8 mouse cellular contexts compared by ENCODE assay signal in genomic region chr13:119791580-119792135, GRCm38 (mm10). TPM values are rescaled to one million over a fixed set of nuclear protein-coding genes. Genes with fewer than 3 reads are reported as not detected.
DNase-seq lines count a peak whose midpoint lies in the region; ATAC-seq and TF ChIP-seq lines count a peak whose summit lies in the region.

No protein-coding gene starts in this region.

- peak overlapping the region; percentile 96 for H3K9ac ChIP-seq in hindbrain, embryonic 16.5 days (ENCODE audit: low read depth, low read length)
- H3K9ac ChIP-seq in liver, embryonic 14.5 days (replicated peaks), result peak overlapping the region; percentile 98

- TF ChIP-seq CTCF in left cerebral cortex, adult 2 months (IDR thresholded peaks at IDR 0.05), result no peak
- TF ChIP-seq CTCF in liver, embryonic 14.5 days (IDR thresholded peaks at IDR 0.05; ENCODE audit: low read depth), result no peak

- peaks cover 13% of the 10 kb centered on the region for H3K4me1 ChIP-seq in embryonic facial prominence, embryonic 10.5 days
- peaks cover 15% of the 10 kb centered on the region for H3K4me1 ChIP-seq in hindbrain, embryonic 16.5 days (ENCODE audit: control insufficient read depth, insufficient read depth, low read depth, low read length)
- H3K4me1 ChIP-seq in liver, embryonic 14.5 days (replicated peaks; ENCODE audit: control insufficient read depth in 2 of 2, insufficient read depth in 2 of 2, low read length in 1 of 2), result peaks cover 8 to 11% of the 10 kb centered on the region in 2 experiments

- peak overlapping the region; percentile 97 for H3K4me3 ChIP-seq in left cerebral cortex, adult 2 months
- H3K4me3 ChIP-seq in embryonic facial prominence, embryonic 10.5 days, result peak overlapping the region; percentile 90
- peak overlapping the region; percentile 93 for H3K4me3 ChIP-seq in hindbrain, embryonic 16.5 days (ENCODE audit: low read length)
- H3K4me3 ChIP-seq in liver, embryonic 14.5 days (ENCODE audit: insufficient read depth in 1 of 2, low read depth in 2 of 2, low read length in 2 of 2), result peak overlapping the region; percentile 90 to 92

- H3K36me3 ChIP-seq in embryonic facial prominence, embryonic 10.5 days (replicated peaks), result peaks cover 27% of the 10 kb centered on the region
- peaks cover 4% of the 10 kb centered on the region for H3K36me3 ChIP-seq in hindbrain, embryonic 16.5 days (ENCODE audit: control insufficient read depth, insufficient read depth, low read length)
- peaks cover 15% of the 10 kb centered on the region for H3K36me3 ChIP-seq in liver, embryonic 14.5 days (replicated peaks; ENCODE audit: control insufficient read depth, insufficient read depth, low read depth)

- no peak for DNase-seq in left cerebral cortex, adult 2 months (ENCODE audit: extremely low spot score in 1 of 2, low spot score in 2 of 2)
- no peak for DNase-seq in left cerebral cortex, adult 18-20 months (ENCODE audit: low spot score in 2 of 2)
- DNase-seq in embryonic facial prominence, embryonic 10.5 days (ENCODE audit: low spot score), result peak; percentile 36
- DNase-seq in liver, embryonic 14.5 days (ENCODE audit: low read depth in 3 of 3, low spot score in 3 of 3), result no peak
- DNase-seq in retina, embryonic 14.5 days (ENCODE audit: low spot score), result no peak
- no peak for DNase-seq in Muller cell, postnatal 12 days (ENCODE audit: inconsistent ontology term)

- no peaks in the 10 kb centered on the region for H3K9me3 ChIP-seq in embryonic facial prominence, embryonic 10.5 days
- H3K9me3 ChIP-seq in hindbrain, embryonic 16.5 days (ENCODE audit: control insufficient read depth, low read length), result no peaks in the 10 kb centered on the region
- H3K9me3 ChIP-seq in liver, embryonic 14.5 days (ENCODE audit: control insufficient read depth, low read length), result no peaks in the 10 kb centered on the region

- H3K27me3 ChIP-seq in embryonic facial prominence, embryonic 10.5 days (replicated peaks; ENCODE audit: low read depth, poor library complexity, severe bottlenecking), result no peaks in the 10 kb centered on the region
- H3K27me3 ChIP-seq in hindbrain, embryonic 16.5 days (replicated peaks; ENCODE audit: control insufficient read depth, insufficient read depth, low read length), result no peaks in the 10 kb centered on the region
- H3K27me3 ChIP-seq in liver, embryonic 14.5 days (ENCODE audit: control insufficient read depth, insufficient read depth, low read length), result no peaks in the 10 kb centered on the region

- H3K27ac ChIP-seq in left cerebral cortex, adult 2 months, result peak overlapping the region; percentile 98
- peak overlapping the region; percentile 97 for H3K27ac ChIP-seq in embryonic facial prominence, embryonic 10.5 days (replicated peaks)
- H3K27ac ChIP-seq in hindbrain, embryonic 16.5 days (ENCODE audit: low read depth, low read length), result peak overlapping the region; percentile 96
- peak overlapping the region; percentile 58 for H3K27ac ChIP-seq in liver, embryonic 14.5 days

- peak overlapping the region; percentile 90 for H3K4me2 ChIP-seq in hindbrain, embryonic 16.5 days (ENCODE audit: low read length)
- H3K4me2 ChIP-seq in liver, embryonic 14.5 days (ENCODE audit: low read depth), result peak overlapping the region; percentile 98

- 6% methylated on average over 18 of the region's 18 CpGs for WGBS in embryonic facial prominence, embryonic 10.5 days
- WGBS in hindbrain, embryonic 16.5 days, result 5% methylated on average over 18 of the region's 18 CpGs
- WGBS in liver, embryonic 14.5 days (ENCODE audit: insufficient replicate concordance), result 3% methylated on average over 18 of the region's 18 CpGs

- no peak for TF ChIP-seq EP300 in liver, embryonic 14.5 days (IDR thresholded peaks at IDR 0.05; ENCODE audit: low read depth)

- intact Hi-C loops in left cerebral cortex, adult 2 months (cut with DNase I), result loop anchor here (2.0 kb wide), 1 partner anchor 51 kb away; no protein-coding TSS in a partner anchor

- no peak for ATAC-seq in hindbrain, embryonic 16.5 days
- no peak for ATAC-seq in liver, embryonic 14.5 days (ENCODE audit: insufficient read depth)
- no peak for ATAC-seq in megakaryocyte progenitor cell, adult 5-6 weeks (replicated peaks; ENCODE audit: poor library complexity)

RNA-seq across cellular contexts. Expression of gene Zfp131, which starts 1.0 kb away (rescaled TPM):
- total RNA-seq in left cerebral cortex, adult 2 months (2021), result 10 to 100 TPM; 46.1 to 47.6 TPM
- 10 to 100 TPM; 45.5 to 45.6 TPM for total RNA-seq in left cerebral cortex, adult 18-20 months (2021)
- 40.8 and 45.1 TPM in 2 replicates for polyA plus RNA-seq in embryonic facial prominence, embryonic 10.5 days (2016; fragmentation: Nextera tagmentation; extraction: Ambion mirVana)
- 26.9 and 27.1 TPM in 2 replicates for polyA plus RNA-seq in hindbrain, embryonic 16.5 days (2015; fragmentation: Nextera tagmentation; extraction: Ambion mirVana)
- polyA plus RNA-seq in liver, embryonic 14.5 days (2012; rRNA removed), result 5.4 and 9.4 TPM in 2 replicates
- polyA plus RNA-seq in liver, embryonic 14.5 days (2014; fragmentation: Nextera tagmentation; extraction: Ambion mirVana), result 11.7 and 13.9 TPM in 2 replicates
- 59.6 and 67.6 TPM in 2 replicates for total RNA-seq in megakaryocyte progenitor cell, adult 5-6 weeks (2015)
- 50.9 and 64.3 TPM in 2 replicates for total RNA-seq in megakaryocyte progenitor cell, adult 5-6 weeks (2017)

RNA-seq across cellular contexts. Expression of gene Nim1k, which starts 36.0 kb away (rescaled TPM):
- 10 to 100 TPM; 12.9 to 16.8 TPM for total RNA-seq in left cerebral cortex, adult 2 months (2021)
- total RNA-seq in left cerebral cortex, adult 18-20 months (2021), result 10 to 100 TPM; 13.8 to 14.0 TPM
- polyA plus RNA-seq in embryonic facial prominence, embryonic 10.5 days (2016; fragmentation: Nextera tagmentation; extraction: Ambion mirVana), result 1.2 and 1.7 TPM in 2 replicates
- polyA plus RNA-seq in hindbrain, embryonic 16.5 days (2015; fragmentation: Nextera tagmentation; extraction: Ambion mirVana), result 6.7 and 7.5 TPM in 2 replicates
- polyA plus RNA-seq in liver, embryonic 14.5 days (2012; rRNA removed), result 0.01 and 0.02 TPM in 2 replicates
- polyA plus RNA-seq in liver, embryonic 14.5 days (2014; fragmentation: Nextera tagmentation; extraction: Ambion mirVana), result 0.13 TPM in 1 of 2 replicates, not detected in the other
- 0.59 and 1.3 TPM in 2 replicates for total RNA-seq in megakaryocyte progenitor cell, adult 5-6 weeks (2015)
- 0.50 and 0.54 TPM in 2 replicates for total RNA-seq in megakaryocyte progenitor cell, adult 5-6 weeks (2017)

RNA-seq across cellular contexts. Expression of gene AF067063, which starts 38.4 kb away (rescaled TPM):
- total RNA-seq in left cerebral cortex, adult 2 months (2021), result not detected
- total RNA-seq in left cerebral cortex, adult 18-20 months (2021), result not detected
- not detected in 2 replicates for polyA plus RNA-seq in embryonic facial prominence, embryonic 10.5 days (2016; fragmentation: Nextera tagmentation; extraction: Ambion mirVana)
- polyA plus RNA-seq in hindbrain, embryonic 16.5 days (2015; fragmentation: Nextera tagmentation; extraction: Ambion mirVana), result not detected in 2 replicates
- polyA plus RNA-seq in liver, embryonic 14.5 days (2012; rRNA removed), result not detected in 2 replicates
- polyA plus RNA-seq in liver, embryonic 14.5 days (2014; fragmentation: Nextera tagmentation; extraction: Ambion mirVana), result not detected in 2 replicates
- total RNA-seq in megakaryocyte progenitor cell, adult 5-6 weeks (2015), result not detected in 2 replicates
- total RNA-seq in megakaryocyte progenitor cell, adult 5-6 weeks (2017), result not detected in 2 replicates

RNA-seq across cellular contexts. Expression of gene D13Ertd608e, which starts 44.1 kb away (rescaled TPM):
- total RNA-seq in left cerebral cortex, adult 2 months (2021), result not detected
- total RNA-seq in left cerebral cortex, adult 18-20 months (2021), result not detected
- not detected in 2 replicates for polyA plus RNA-seq in embryonic facial prominence, embryonic 10.5 days (2016; fragmentation: Nextera tagmentation; extraction: Ambion mirVana)
- not detected in 2 replicates for polyA plus RNA-seq in hindbrain, embryonic 16.5 days (2015; fragmentation: Nextera tagmentation; extraction: Ambion mirVana)
- not detected in 2 replicates for polyA plus RNA-seq in liver, embryonic 14.5 days (2012; rRNA removed)
- polyA plus RNA-seq in liver, embryonic 14.5 days (2014; fragmentation: Nextera tagmentation; extraction: Ambion mirVana), result not detected in 2 replicates
- not detected in 2 replicates for total RNA-seq in megakaryocyte progenitor cell, adult 5-6 weeks (2015)
- total RNA-seq in megakaryocyte progenitor cell, adult 5-6 weeks (2017), result not detected in 2 replicates

Comparison
In these comparisons a context has a peak if more than half of its experiments do, and no peak if none do; other contexts are left out.
1. RNA of gene Nim1k, which starts 36.0 kb away (total RNA-seq): 12.9 to 16.8 TPM in left cerebral cortex, adult 2 months and 13.8 to 14.0 TPM in left cerebral cortex, adult 18-20 months; 0.50 to 1.3 TPM in megakaryocyte progenitor cell, adult 5-6 weeks; every median in the first group is over 4 times any median in the second.
2. Peak in every context shown above with its lines, with median percentiles within 50 percentile points of each other: H3K27ac ChIP-seq and H3K4me3 ChIP-seq.